Mouse (Mus musculus): Measurements from ENCODE around the gene Klhl5.

DNA sequence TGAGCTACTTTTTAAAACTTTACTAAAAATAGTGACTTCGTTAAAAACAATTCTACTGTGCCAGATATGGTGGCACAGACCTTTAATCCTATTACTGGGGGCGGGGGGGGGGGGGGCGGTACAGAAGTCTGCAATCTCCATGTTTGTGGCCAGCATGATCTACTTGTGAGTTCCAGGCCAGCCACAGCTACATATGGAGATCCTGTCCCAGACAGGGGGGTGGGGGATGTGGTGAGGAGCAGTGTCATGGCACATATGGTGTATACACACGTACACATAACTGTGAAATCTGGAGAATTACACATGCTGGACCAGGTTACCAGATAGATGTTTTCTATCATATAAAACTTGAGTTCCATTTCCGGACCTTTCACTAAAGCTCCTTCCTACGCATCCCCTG, 29.7 kb downstream of the Klhl5 start:
- TF ChIP-seq POLR2A (IDR thresholded peaks at IDR 0.05; ENCODE audit: borderline replicate concordance, extremely low read depth, insufficient read depth, insufficient read length, poor library complexity, severe bottlenecking) (no peak), CTCF (IDR thresholded peaks at IDR 0.05; ENCODE audit: borderline replicate concordance, extremely low read depth, insufficient read depth, insufficient read length) (no peak)

Measured in brain, embryonic 14.5 days (tissue).